Mouse (Mus musculus): ENCODE results near the gene Pcyox1.
"Not testable (repeated sequence)": the region's sequence is repeated elsewhere in the genome, so short reads cannot be mapped to it uniquely, and the experiment has no call there.

Pcyox1 gene

GRCm38 (mm10) chr6:86397257-86397980, 465 bp upstream of the Pcyox1 start:
- ATAC-seq (ENCODE audit: low TSS enrichment): no peak

GRCm38 (mm10) chr6:86395969-86396368, 985 bp downstream of the Pcyox1 start:
- no peak for ATAC-seq (ENCODE audit: low TSS enrichment)

- no peak for ATAC-seq (ENCODE audit: low TSS enrichment)
Measured at GRCm38 (mm10) chr6:86395021-86395420, 1.9 kb downstream of the Pcyox1 start.

GRCm38 (mm10) chr6:86394078-86394720, 2.8 kb downstream of the Pcyox1 start:
- no peak for ATAC-seq (ENCODE audit: low TSS enrichment)

GRCm38 (mm10) chr6:86393187-86393586, 3.8 kb downstream of the Pcyox1 start:
- no peak for ATAC-seq (ENCODE audit: low TSS enrichment)

- ATAC-seq (ENCODE audit: low TSS enrichment): no peak
Measured at GRCm38 (mm10) chr6:86391326-86391725, 5.6 kb downstream of the Pcyox1 start.

- no peak for ATAC-seq (ENCODE audit: low TSS enrichment)
Measured at GRCm38 (mm10) chr6:86388461-86388860, 8.5 kb downstream of the Pcyox1 start.

GRCm38 (mm10) chr6:86387313-86387712, 9.6 kb downstream of the Pcyox1 start:
- no peak for ATAC-seq (ENCODE audit: low TSS enrichment)

- ATAC-seq (ENCODE audit: low TSS enrichment): no peak
Measured at GRCm38 (mm10) chr6:86385362-86386104, 11.4 kb downstream of the Pcyox1 start.

GRCm38 (mm10) chr6:86384692-86385091, 12.3 kb downstream of the Pcyox1 start:
- ATAC-seq (ENCODE audit: low TSS enrichment): no peak

- ATAC-seq (ENCODE audit: low TSS enrichment): no peak
Measured at GRCm38 (mm10) chr6:86383370-86383769, 13.6 kb downstream of the Pcyox1 start.

GRCm38 (mm10) chr6:86382551-86382950, 14.4 kb downstream of the Pcyox1 start:
- no peak for ATAC-seq (ENCODE audit: low TSS enrichment)

- not testable (repeated sequence) for ATAC-seq (ENCODE audit: low TSS enrichment)
Measured at GRCm38 (mm10) chr6:86380112-86380511, 16.8 kb downstream of the Pcyox1 start.

- ATAC-seq (ENCODE audit: low TSS enrichment): no peak
Measured at GRCm38 (mm10) chr6:86378341-86378740, 18.6 kb downstream of the Pcyox1 start.

GRCm38 (mm10) chr6:86373556-86373955, 23.4 kb downstream of the Pcyox1 start:
- no peak for ATAC-seq (ENCODE audit: low TSS enrichment)

- no peak for ATAC-seq (ENCODE audit: low TSS enrichment)
Measured at GRCm38 (mm10) chr6:86371950-86372516, 24.9 kb downstream of the Pcyox1 start.

GRCm38 (mm10) chr6:86371340-86371911, 25.5 kb downstream of the Pcyox1 start:
- peak; percentile 95 for ATAC-seq (ENCODE audit: low TSS enrichment)

GRCm38 (mm10) chr6:86370764-86371339, 26.1 kb downstream of the Pcyox1 start, which contains the start of gene Snrpg:
Snrpg (plus strand) TSS chr6:86371304.
- ATAC-seq (ENCODE audit: low TSS enrichment): no peak

- no peak for ATAC-seq (ENCODE audit: low TSS enrichment)
Measured at GRCm38 (mm10) chr6:86370093-86370713, 26.8 kb downstream of the Pcyox1 start.

GRCm38 (mm10) chr6:86368479-86368878, 28.5 kb downstream of the Pcyox1 start:
- no peak for ATAC-seq (ENCODE audit: low TSS enrichment)

- ATAC-seq (ENCODE audit: low TSS enrichment): no peak
Measured at GRCm38 (mm10) chr6:86366853-86367249, 30.1 kb downstream of the Pcyox1 start.

Data from frontal cortex, adult (tissue).